Mouse (Mus musculus) stomach, postnatal 0 days (tissue): ENCODE measurements at regions not wholly inside any gene's neighbourhood (a gene's known extent, or its start where the extent isn't known, plus 50 kb on each side); places are given as distances from the start of the nearest gene placed in this dataset.

Experiments
- CTCF ChIP-seq: IDR thresholded peaks from 2 replicates; pipeline ENCODE4 v1.5.1; 2016; ENCODE audit warnings: antibody characterized with exemption, low read depth, mild to moderate bottlenecking, moderate library complexity
- EP300 ChIP-seq: optimal IDR thresholded peaks from 2 replicates; pipeline ENCODE3; 2016; ENCODE audit warnings: antibody characterized with exemption

- TF ChIP-seq EP300 (no peak), CTCF (no peak)
These were observed 165.4 kb downstream of the Nedd1 start for GRCm38 (mm10) chr10:92556526-92557422.
